Mouse (Mus musculus): ENCODE measurements at regions not wholly inside any gene's neighbourhood (a gene's known extent, or its start where the extent isn't known, plus 50 kb on each side); places are given as distances from the start of the nearest gene placed in this dataset.

DNA sequence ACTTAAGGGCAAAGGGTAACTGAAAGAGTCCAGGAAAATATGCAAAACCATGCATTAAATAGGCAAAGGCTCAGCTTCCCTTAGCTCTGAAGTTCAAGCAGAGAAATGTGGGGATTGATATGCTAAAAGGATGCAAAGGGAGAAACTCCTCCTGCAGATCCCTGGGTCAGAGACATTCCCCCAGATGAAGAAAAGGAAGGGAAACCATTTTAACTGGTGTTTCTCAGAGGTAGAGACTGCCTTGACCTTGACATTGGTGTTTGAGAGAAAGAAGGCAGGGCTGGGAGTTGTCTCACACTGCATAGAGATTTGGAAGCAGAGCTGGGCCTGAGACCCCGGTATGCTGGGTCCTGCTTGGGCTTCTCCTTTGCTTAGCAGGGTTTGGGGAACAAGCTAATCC, 155.8 kb upstream of the 4930535I16Rik start:
- DNase-seq (ENCODE audit: low read depth, low spot score) = no peak

DNA sequence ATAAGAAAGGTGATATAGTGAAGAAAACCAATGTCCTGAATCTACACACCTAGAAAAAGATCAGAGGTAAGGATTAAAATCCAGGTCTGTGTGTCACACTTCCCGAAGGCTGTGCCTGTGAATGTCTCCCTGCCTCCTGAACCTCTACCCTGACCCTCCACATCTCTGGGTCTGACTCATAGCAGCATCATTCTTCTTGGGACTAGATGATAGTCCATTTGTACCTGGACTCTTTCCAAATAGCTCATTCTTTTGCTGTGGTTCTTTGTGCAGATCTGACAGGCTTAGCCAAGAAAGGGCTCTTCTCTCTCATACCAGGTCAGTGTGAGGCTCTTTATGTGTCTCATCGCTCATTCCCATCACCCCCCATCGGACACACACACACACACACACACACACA, 146.8 kb upstream of the 4930535I16Rik start:
- no peak for DNase-seq (ENCODE audit: low read depth, low spot score)

- DNase-seq (ENCODE audit: low read depth, low spot score) = no peak
Measured at GRCm38 (mm10) chr4:124063269-124064100, 145.7 kb upstream of the 4930535I16Rik start.

DNA sequence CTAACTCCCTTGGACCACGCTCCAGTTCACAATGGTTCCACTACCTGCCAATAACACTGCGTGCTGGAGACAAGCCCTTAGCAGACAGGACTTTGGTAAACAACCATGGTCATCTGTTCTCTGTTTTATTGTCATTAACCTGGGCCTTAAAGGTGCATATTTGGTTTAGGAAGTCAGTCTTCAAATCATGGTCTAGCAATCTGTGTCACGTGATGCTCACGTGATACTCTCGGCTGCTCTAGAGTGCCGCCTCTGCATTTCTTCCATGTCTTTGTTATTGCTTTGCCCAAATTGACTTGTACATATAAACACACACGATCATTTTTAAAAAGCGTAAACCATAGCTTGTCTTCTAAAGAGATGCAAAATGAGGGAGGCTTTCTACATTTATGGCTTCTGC, 139.8 kb upstream of the 4930535I16Rik start:
- DNase-seq (ENCODE audit: low read depth, low spot score) = no peak

DNA sequence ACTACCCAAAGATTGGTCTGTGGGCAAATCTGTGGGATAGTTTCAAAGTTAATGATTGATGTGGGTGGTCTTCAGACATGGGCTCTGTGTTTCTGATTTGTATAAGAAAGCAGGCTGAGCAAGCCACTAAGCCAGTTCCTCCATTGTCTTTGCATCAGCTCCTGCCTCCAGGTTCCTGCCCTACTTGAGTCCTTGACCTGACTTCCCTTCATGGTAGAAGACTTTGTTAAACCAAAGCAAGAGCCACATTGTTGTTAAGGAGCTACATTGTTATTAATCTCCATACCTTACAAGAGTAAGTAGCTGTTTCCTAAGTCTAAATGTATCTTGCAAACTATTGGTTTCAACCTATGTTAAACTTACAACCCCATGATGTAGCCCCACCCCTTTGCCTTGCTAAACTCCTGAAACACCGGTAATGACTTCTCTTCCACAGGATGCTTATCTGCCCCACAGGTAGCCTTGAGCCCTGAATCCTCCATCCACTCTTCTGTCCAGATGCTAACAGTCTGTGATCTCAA, 136.5 kb upstream of the 4930535I16Rik start:
- DNase-seq (ENCODE audit: low read depth, low spot score) = no peak

- DNase-seq (ENCODE audit: low read depth, low spot score) = no peak
Measured at GRCm38 (mm10) chr4:124053340-124054038, 135.7 kb upstream of the 4930535I16Rik start.

GRCm38 (mm10) chr4:124052387-124052786, 134.6 kb upstream of the 4930535I16Rik start:
- DNase-seq (ENCODE audit: low read depth, low spot score) = no peak

- DNase-seq (ENCODE audit: low read depth, low spot score) = peak; percentile 36
Measured at GRCm38 (mm10) chr4:124048348-124048831, 130.6 kb upstream of the 4930535I16Rik start.

- no peak for DNase-seq (ENCODE audit: low read depth, low spot score)
Measured at GRCm38 (mm10) chr4:124047898-124048297, 130.1 kb upstream of the 4930535I16Rik start.

DNA sequence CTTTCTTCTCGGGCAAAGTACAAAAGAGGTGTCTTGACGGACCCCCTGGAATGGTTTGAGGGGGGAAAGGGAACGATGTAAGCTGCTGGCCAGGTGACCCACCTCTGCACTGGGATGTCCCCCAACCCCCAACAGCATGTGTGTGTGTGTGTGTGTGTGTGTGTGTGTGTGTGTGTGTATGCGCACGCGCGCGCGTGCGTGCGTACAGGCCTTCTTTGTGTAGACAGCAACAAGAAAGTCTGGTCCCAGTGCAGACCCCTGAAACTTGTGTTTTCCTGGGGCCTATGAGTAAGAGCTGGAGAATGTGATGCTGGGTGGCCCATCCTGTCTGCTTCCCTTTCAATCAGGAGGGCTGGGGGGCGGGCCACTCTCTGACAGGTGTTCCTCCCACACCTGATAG, 118.7 kb upstream of the 4930535I16Rik start:
- no peak for DNase-seq (ENCODE audit: low read depth, low spot score)

GRCm38 (mm10) chr4:124035657-124036061, 117.8 kb upstream of the 4930535I16Rik start:
- DNase-seq (ENCODE audit: low read depth, low spot score) = no peak

DNA sequence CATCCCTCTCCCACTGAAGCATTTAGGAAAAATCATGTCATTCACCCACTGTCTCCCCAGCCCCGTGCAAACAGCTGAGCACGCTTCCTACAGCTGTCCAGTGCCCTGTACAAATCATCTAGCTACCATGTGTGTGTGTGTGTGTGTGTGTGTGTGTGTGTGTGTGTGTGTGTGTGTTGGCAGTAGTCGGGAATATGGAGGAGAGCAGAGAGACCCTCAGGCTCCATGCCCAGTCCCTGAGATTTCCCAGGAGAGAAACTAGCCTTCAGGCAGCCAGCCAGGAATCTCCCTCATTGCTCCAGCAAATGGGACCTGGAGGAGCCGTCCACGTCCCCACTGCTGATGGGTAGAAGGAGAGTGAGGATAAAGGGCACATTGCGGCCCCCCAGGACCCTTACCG, 117.4 kb upstream of the 4930535I16Rik start:
- no peak for DNase-seq (ENCODE audit: low read depth, low spot score)

DNA sequence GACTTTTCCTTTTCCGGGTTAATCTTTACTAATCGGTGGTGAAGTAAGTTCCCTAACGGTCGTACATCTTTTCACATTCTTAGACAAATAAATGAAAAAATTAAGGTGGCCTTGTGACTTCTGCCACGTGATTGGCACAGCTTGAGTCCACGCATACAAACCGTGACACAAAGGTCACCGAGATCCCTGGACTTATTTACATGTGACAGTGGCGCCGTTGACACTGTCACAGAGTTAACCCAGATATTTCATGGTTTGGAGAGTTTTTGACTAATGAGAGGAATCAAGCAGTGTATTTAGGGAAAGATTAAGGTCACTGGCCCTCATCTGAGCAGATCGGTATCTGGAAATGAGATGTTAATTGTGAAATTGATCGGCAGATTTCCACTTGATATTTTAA, 110.2 kb upstream of the 4930535I16Rik start:
- no peak for DNase-seq (ENCODE audit: low read depth, low spot score)

GRCm38 (mm10) chr4:124016401-124016800, 98.6 kb upstream of the 4930535I16Rik start:
- DNase-seq (ENCODE audit: low read depth, low spot score) = no peak

GRCm38 (mm10) chr4:124015323-124015722, 97.5 kb upstream of the 4930535I16Rik start:
- DNase-seq (ENCODE audit: low read depth, low spot score) = no peak

DNA sequence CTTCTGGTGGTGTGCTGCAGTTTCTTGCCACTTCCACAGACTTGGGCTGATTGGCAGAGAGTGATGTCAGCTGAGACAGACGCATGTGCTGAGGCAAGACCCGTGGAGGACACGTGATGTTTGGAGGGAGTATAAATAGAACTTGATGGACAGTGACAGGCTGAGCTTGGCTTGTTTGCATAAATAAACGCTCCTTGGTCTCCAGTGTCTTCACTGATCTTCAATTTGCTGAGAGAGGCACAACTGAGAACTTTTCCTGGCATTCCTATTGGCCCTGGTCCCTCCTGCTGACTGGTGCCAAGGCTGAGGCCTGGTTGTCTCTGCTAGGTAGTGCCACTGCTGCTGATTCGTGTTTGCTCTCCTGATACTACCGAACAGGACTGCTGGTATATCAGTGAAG, 94.6 kb upstream of the 4930535I16Rik start:
- no peak for DNase-seq (ENCODE audit: low read depth, low spot score)

- DNase-seq (ENCODE audit: low read depth, low spot score) = no peak
Measured at GRCm38 (mm10) chr4:124008725-124009124, 90.9 kb upstream of the 4930535I16Rik start.

GRCm38 (mm10) chr4:124005626-124006315, 87.9 kb upstream of the 4930535I16Rik start:
- no peak for DNase-seq (ENCODE audit: low read depth, low spot score)

GRCm38 (mm10) chr4:124002760-124003159, 84.9 kb upstream of the 4930535I16Rik start:
- DNase-seq (ENCODE audit: low read depth, low spot score) = no peak

DNA sequence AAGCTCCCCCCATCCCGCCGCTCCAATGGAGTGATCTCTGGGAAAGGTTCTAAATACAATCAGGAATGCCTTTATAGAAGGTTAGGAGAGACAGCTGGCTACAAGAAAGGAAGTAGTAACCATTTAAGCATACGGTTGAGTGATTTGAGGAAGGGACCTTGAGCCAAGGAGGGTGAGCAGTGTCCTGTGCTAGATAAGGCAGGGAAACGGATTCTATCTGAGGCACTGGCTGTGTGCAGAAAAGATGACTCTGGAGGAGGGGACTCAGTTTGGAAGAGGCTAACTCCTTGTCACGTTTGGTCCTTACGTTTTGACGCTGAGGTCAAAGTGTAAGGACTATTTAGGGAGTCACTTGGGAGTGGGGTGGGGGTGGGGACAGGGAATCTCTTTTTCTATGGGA, 84.3 kb upstream of the 4930535I16Rik start:
- no peak for DNase-seq (ENCODE audit: low read depth, low spot score)

DNA sequence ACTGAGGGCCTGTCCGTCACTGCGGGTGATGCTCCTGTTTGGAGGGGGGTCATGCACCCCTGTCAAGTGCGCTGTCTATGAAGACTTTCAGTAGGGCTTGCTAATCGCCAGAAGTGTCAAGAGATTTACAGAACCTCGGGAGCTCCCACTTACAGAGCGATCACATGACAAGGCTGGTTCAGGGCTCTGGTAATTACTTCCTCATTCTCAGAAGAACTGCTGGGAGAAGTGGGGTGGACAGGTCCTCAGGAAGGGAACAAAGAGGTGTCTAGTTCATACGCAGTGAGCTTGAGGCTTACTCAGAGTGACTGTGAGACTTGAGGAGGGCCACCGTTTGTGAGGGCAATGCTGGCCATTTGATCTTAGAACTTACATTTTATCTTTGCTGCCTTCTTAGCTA, 78.0 kb upstream of the 4930535I16Rik start:
- DNase-seq (ENCODE audit: low read depth, low spot score) = no peak

DNA sequence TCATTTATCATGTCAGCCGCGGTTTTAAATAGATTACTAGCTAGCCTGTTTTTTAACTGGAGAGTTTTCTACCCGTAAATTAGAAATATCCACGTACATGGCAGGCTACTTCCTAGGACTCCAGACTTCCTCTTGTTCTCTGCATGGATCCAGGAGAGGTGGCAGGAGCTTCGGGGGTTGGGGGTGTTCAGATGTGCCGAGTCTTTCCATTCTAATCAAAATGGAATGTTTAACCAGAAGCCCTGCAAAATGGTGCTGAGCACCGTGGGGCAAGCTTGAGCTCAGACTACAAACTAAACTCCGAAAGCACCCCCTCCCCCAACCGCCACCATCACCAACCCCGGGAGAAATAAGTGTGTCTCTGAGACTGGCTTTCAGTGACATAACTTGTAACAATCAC, 73.4 kb upstream of the 4930535I16Rik start:
- no peak for DNase-seq (ENCODE audit: low read depth, low spot score)
